Mouse (Mus musculus) forebrain, embryonic 14.5 days (tissue): ENCODE measurements around the gene Exoc3l4. TPM values are rescaled to one million over a fixed set of nuclear protein-coding genes. Genes with fewer than 3 reads are reported as not detected.

Experiments used
- ATAC-seq: fragments of 200-750 bp; cut with Nextera tagmentation; 2 replicates; pipeline ENCODE4 v1.8.0; 2017; ENCODE audit warnings: mild to moderate bottlenecking, moderate library complexity
- DNase-seq: peaks from one replicate; pipeline ENCODE4 v3.0.0-alpha.2; 2015; ENCODE audit warnings: low spot score
- H3K27ac ChIP-seq: fragments of 300-500 bp; sonication (generic); 2 replicates; pipeline ENCODE4 v1.5.1; 2014; ENCODE audit warnings: low read depth, mild to moderate bottlenecking, control low read depth, low read length, moderate library complexity
- H3K27me3 ChIP-seq: fragments of 300-500 bp; sonication (generic); replicated peaks from 2 replicates; pipeline ENCODE4 v1.6.1; 2014; ENCODE audit warnings: low read length, control low read depth, mixed read lengths; ENCODE audit not compliant: control insufficient read depth, insufficient read depth
- H3K36me3 ChIP-seq: fragments of 300-500 bp; sonication (generic); 2 replicates; pipeline ENCODE4 v1.6.1; 2014; ENCODE audit warnings: low read length, control low read depth; ENCODE audit not compliant: control insufficient read depth, insufficient read depth
- H3K4me1 ChIP-seq: fragments of 300-500 bp; sonication (generic); 2 replicates; pipeline ENCODE4 v1.6.1; 2014; ENCODE audit warnings: antibody characterized with exemption, low read length, control low read depth; ENCODE audit not compliant: control insufficient read depth, insufficient read depth
- H3K4me2 ChIP-seq: fragments of 300-500 bp; sonication (generic); 2 replicates; pipeline ENCODE4 v1.6.1; 2014; ENCODE audit warnings: mild to moderate bottlenecking, control low read depth, low read length
- H3K4me3 ChIP-seq: fragments of 300-500 bp; sonication (generic); 2 replicates; pipeline ENCODE4 v1.5.1; 2014; ENCODE audit warnings: low read depth, low read length, control low read depth
- H3K9ac ChIP-seq: fragments of 300-500 bp; sonication (generic); 2 replicates; pipeline ENCODE4 v1.6.1; 2014; ENCODE audit warnings: mild to moderate bottlenecking, low read length, control low read depth, moderate library complexity
- H3K9me3 ChIP-seq: fragments of 300-500 bp; sonication (generic); replicated peaks from 2 replicates; pipeline ENCODE4 v1.6.1; 2016; ENCODE audit warnings: low read length, control low read depth, mixed read lengths; ENCODE audit not compliant: control insufficient read depth
- WGBS: fragments of 180-500 bp; shearing (Covaris S2); extraction: QIAGEN DNeasy Blood & Tissue Kit; methylation state at CpG from one replicate; pipeline ENCODE4 v1.1.7; 2014; 5-methylcytosine and 5-hydroxymethylcytosine counted together
- polyA plus RNA-seq: library from polyadenylated mRNA; unstranded; fragments of >200 nt; fragmentation: Nextera tagmentation; extraction: Ambion mirVana; gene quantifications from 2 replicates; pipeline ENCODE4 v1.2.1, GENCODE M21; 2014

Gene Exoc3l4
- polyA plus RNA-seq, 1 experiment from 2014 or later = 2.7 TPM

DNA sequence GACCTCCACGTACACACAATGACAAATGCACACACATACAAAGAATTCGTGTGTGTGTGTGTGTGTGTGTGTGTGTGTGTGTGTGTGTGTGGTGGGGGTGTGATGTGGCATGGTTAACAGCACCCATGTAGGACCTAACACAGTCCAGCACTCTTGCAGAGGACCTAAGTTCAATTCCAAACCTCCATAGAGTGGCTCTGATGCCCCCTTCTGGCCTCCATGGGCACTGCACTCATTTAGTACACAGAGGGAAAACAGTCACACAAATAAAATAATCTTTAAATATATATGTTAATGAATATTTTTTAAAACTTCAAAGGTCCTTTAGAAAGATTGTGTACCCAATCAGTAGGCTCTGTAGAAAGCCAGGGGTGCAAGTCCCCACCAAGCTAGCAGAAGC is 63.1 kb downstream of the Exoc3l4 start:
- H3K4me1 ChIP-seq = peaks cover 2% of the 10 kb centered on the region; the same call in 1 of the 2 replicates
- DNase-seq (no peak), ATAC-seq (no peak)
- H3K9ac ChIP-seq = no peak overlapping the region
- H3K27me3 ChIP-seq = peaks cover 10% of the 10 kb centered on the region
- H3K36me3 ChIP-seq = no peaks in the 10 kb centered on the region
- H3K4me2 ChIP-seq = no peak overlapping the region
- no peaks in the 10 kb centered on the region for H3K9me3 ChIP-seq
- no peak overlapping the region for H3K4me3 ChIP-seq
- no peak overlapping the region for H3K27ac ChIP-seq
- 73% methylated on average over 2 of the region's 2 CpGs for WGBS

Other genes with a start within 250 kb of the Exoc3l4 start
- not detected in 2 replicates for gene 4930595D18Rik, start 232.5 kb upstream of the Exoc3l4 start, polyA plus RNA-seq
- 1.9 and 2.9 TPM in 2 replicates for gene Amn, start 145.9 kb upstream of the Exoc3l4 start, polyA plus RNA-seq
- gene Cdc42bpb, start 39.3 kb upstream of the Exoc3l4 start, polyA plus RNA-seq = 28.8 and 34.6 TPM in 2 replicates
- gene Lbhd2, start 10.2 kb upstream of the Exoc3l4 start, polyA plus RNA-seq = 2.4 and 2.8 TPM in 2 replicates
- gene Tnfaip2, start 25.5 kb downstream of the Exoc3l4 start, polyA plus RNA-seq = 0.28 and 1.1 TPM in 2 replicates
- 0.84 and 0.99 TPM in 2 replicates for gene Gm266, start 68.8 kb downstream of the Exoc3l4 start, polyA plus RNA-seq
- 452 and 491 TPM in 2 replicates for gene Eif5, start 121.0 kb downstream of the Exoc3l4 start, polyA plus RNA-seq
- gene Mark3, start 157.5 kb downstream of the Exoc3l4 start, polyA plus RNA-seq = 56.3 and 58.4 TPM in 2 replicates